In genomic region chr11:81845010-81845685, GRCm38 (mm10) we compare ENCODE assay signal across 11 mouse cellular contexts. TPM values are rescaled to one million over a fixed set of nuclear protein-coding genes. Genes with fewer than 3 reads are reported as not detected.
DNase-seq lines count a peak whose midpoint lies in the region; ATAC-seq and TF ChIP-seq lines count a peak whose summit lies in the region.
"Had no signal": no experiment of that assay in that cellular context is flagged by ENCODE, and none has a peak within 500 bp of the region (broad histone marks: within the 10 kb centered on the region; RNA-seq: fewer than 3 reads in every experiment).

No protein-coding gene starts in this region.

- peak; percentile 13 for DNase-seq in heart, adult 8-10 months (ENCODE audit: low spot score)
- no peak for DNase-seq in heart, postnatal 25 days (ENCODE audit: low spot score)
- peak; percentile 41 for DNase-seq in NIH3T3 (ENCODE audit: low read depth)
- DNase-seq in cerebellum, adult 9-11 months = peak; percentile 18
- peak; percentile 28 for DNase-seq in kidney, postnatal 0 days (ENCODE audit: low spot score)
- no peak for DNase-seq in right cerebral cortex, postnatal 25 days
- DNase-seq in frontal cortex, adult 2 months (ENCODE audit: extremely low spot score in 1 of 2, low spot score in 1 of 2) = no peak
- no peak for DNase-seq in spleen, postnatal 4 days (ENCODE audit: low spot score in 2 of 2)
- DNase-seq: spleen, adult 18-20 months had no signal

- no peaks in the 10 kb centered on the region for H3K9me3 ChIP-seq in kidney, postnatal 0 days (replicated peaks; ENCODE audit: low read length)

- H3K4me2 ChIP-seq in kidney, postnatal 0 days (ENCODE audit: low read length) = no peak overlapping the region

- no peak for TF ChIP-seq CTCF in kidney, postnatal 0 days (IDR thresholded peaks at IDR 0.05; ENCODE audit: low read depth)

- H3K36me3 ChIP-seq in kidney, postnatal 0 days (ENCODE audit: insufficient read depth, low read length) = no peaks in the 10 kb centered on the region

- H3K9ac ChIP-seq in kidney, postnatal 0 days (ENCODE audit: low read depth, low read length) = no peak overlapping the region

- ATAC-seq in kidney, postnatal 0 days (replicated peaks; ENCODE audit: low FRiP score, low read depth) = no peak

- H3K27ac ChIP-seq in kidney, postnatal 0 days = no peak overlapping the region

- no peaks in the 10 kb centered on the region for H3K27me3 ChIP-seq in kidney, postnatal 0 days (ENCODE audit: insufficient read depth, low read length)
- H3K27me3 ChIP-seq: megakaryocyte, embryonic 14.5 days had no signal

- H3K4me1 ChIP-seq in kidney, postnatal 0 days (replicated peaks; ENCODE audit: insufficient read depth, low read length) = no peaks in the 10 kb centered on the region
- H3K4me1 ChIP-seq: megakaryocyte, embryonic 14.5 days had no signal

- 50% methylated on average over 5 of the region's 5 CpGs for WGBS in kidney, postnatal 0 days

- intact Hi-C loops in heart, postnatal 25 days (cut with DNase I) = no loop called here

- no peak overlapping the region for H3K4me3 ChIP-seq in kidney, postnatal 0 days (replicated peaks; ENCODE audit: low read depth, low read length)
- H3K4me3 ChIP-seq: megakaryocyte, embryonic 14.5 days had no signal

RNA-seq across cellular contexts. Expression of gene 5530401A14Rik, which starts 15.3 kb away (rescaled TPM):
- total RNA-seq in heart, adult 8-10 months (2022) = under 1 TPM in 2 of 4 experiments, not detected in 2; 0.17 to 0.19 TPM
- total RNA-seq in heart, postnatal 25 days (2021) = under 1 TPM; 0.08 TPM
- not detected in 2 replicates for polyA plus RNA-seq in kidney, postnatal 0 days (2015; fragmentation: Nextera tagmentation; extraction: Ambion mirVana)
- polyA plus RNA-seq in frontal cortex, adult 2 months (2012; rRNA removed) = 0.17 and 0.24 TPM in 2 replicates
- total RNA-seq: CH12.LX had no signal

Comparison
In these comparisons a context has a peak if more than half of its experiments do, and no peak if none do; other contexts are left out.
1. DNase-seq: peak in heart, adult 8-10 months (single experiment), NIH3T3 (single experiment), cerebellum, adult 9-11 months (single experiment) and kidney, postnatal 0 days (single experiment); none in heart, postnatal 25 days (single experiment), right cerebral cortex, postnatal 25 days (single experiment), frontal cortex, adult 2 months (0 of 2) and spleen, postnatal 4 days (0 of 2).